ENCODE assay signal across 11 mouse cellular contexts in the genomic region with DNA sequence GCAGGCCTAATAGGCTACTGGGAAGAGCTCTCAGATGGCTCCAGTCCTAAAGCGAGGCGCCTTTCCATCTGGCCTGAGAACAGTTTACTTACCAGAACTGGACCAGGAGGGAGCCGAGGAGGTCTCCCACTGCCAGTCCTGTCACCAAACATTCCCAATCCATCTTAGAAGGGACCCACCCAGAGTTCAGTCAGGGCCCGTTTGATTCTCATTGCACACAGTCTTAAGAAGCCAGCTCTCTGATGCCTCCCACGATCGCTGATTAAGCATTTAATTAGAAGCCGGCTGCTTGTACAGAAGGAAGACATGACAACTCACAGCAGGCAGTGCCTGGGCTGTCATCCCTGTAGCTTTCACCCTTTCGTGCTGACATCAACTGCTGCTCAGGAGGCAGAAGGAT.
DNase-seq lines count a peak whose midpoint lies in the region; ATAC-seq and TF ChIP-seq lines count a peak whose summit lies in the region.
"Had no signal": no experiment of that assay in that cellular context is flagged by ENCODE, and none has a peak within 500 bp of the region (broad histone marks: within the 10 kb centered on the region; RNA-seq: fewer than 3 reads in every experiment).

No protein-coding gene starts in this region.

- ATAC-seq in heart, embryonic 11.5 days (replicated peaks; ENCODE audit: insufficient number of reproducible peaks, low FRiP score, low TSS enrichment) = no peak
- peak; percentile 69; the same call in 1 of the 2 replicates for ATAC-seq in forebrain, embryonic 15.5 days (replicated peaks)

- peaks cover 5% of the 10 kb centered on the region; the same call in 1 of the 2 replicates for H3K27me3 ChIP-seq in heart, embryonic 11.5 days (ENCODE audit: control insufficient read depth, insufficient read depth, low read length)
- H3K27me3 ChIP-seq in forebrain, embryonic 15.5 days = no peaks in the 10 kb centered on the region

- H3K4me1 ChIP-seq in heart, embryonic 11.5 days (ENCODE audit: control insufficient read depth, insufficient read depth, low read length) = no peaks in the 10 kb centered on the region
- no peaks in the 10 kb centered on the region for H3K4me1 ChIP-seq in lung, adult 2 months (ENCODE audit: control insufficient read depth, insufficient read depth, low read length)
- H3K4me1 ChIP-seq in forebrain, embryonic 15.5 days = peaks cover 8% of the 10 kb centered on the region

- peak; percentile 98 for DNase-seq in heart, adult 11 months
- DNase-seq in lung, adult 18-20 months = peak; percentile 26 to 35
- no peak for DNase-seq in lung, adult 2 months
- DNase-seq in lung, postnatal 36 days = peak; percentile 57
- DNase-seq in embryo, embryonic 9.5 days (ENCODE audit: extremely low spot score) = no peak
- DNase-seq in right cerebral cortex, postnatal 14 days = no peak

- H3K9me3 ChIP-seq in heart, embryonic 11.5 days (replicated peaks; ENCODE audit: control insufficient read depth, low read length) = no peaks in the 10 kb centered on the region
- H3K9me3 ChIP-seq in forebrain, embryonic 15.5 days = no peaks in the 10 kb centered on the region

- TF ChIP-seq POLR2A in lung, adult 2 months (IDR thresholded peaks at IDR 0.05; ENCODE audit: borderline replicate concordance, extremely low read depth, low read depth, low read length) = no peak

- no peak overlapping the region for H3K4me3 ChIP-seq in heart, embryonic 11.5 days (ENCODE audit: low read depth, low read length)
- no peak overlapping the region for H3K4me3 ChIP-seq in lung, adult 2 months (replicated peaks; ENCODE audit: extremely low read depth, low read depth, low read length)
- H3K4me3 ChIP-seq in forebrain, embryonic 15.5 days = no peak overlapping the region
- H3K4me3 ChIP-seq: erythroblast, embryonic 14.5 days had no signal

- TF ChIP-seq CTCF in lung, adult 2 months (IDR thresholded peaks at IDR 0.05; ENCODE audit: insufficient read depth, low read length) = no peak

- WGBS in heart, embryonic 11.5 days (ENCODE audit: insufficient replicate concordance) = 49% methylated on average over 8 of the region's 8 CpGs
- 60% methylated on average over 8 of the region's 8 CpGs for WGBS in lung, adult 2 months
- WGBS in forebrain, embryonic 15.5 days = 39% methylated on average over 8 of the region's 8 CpGs

- H3K4me2 ChIP-seq in heart, embryonic 11.5 days = no peak overlapping the region
- no peak overlapping the region for H3K4me2 ChIP-seq in forebrain, embryonic 15.5 days (replicated peaks)

- H3K27ac ChIP-seq in heart, embryonic 11.5 days (ENCODE audit: low read depth, low read length) = no peak overlapping the region
- H3K27ac ChIP-seq in forebrain, embryonic 15.5 days (replicated peaks) = no peak overlapping the region
- H3K27ac ChIP-seq: macrophage; stomach, postnatal 0 days had no signal

- no peak overlapping the region for H3K9ac ChIP-seq in heart, embryonic 11.5 days (ENCODE audit: low read depth, low read length)
- no peak overlapping the region for H3K9ac ChIP-seq in forebrain, embryonic 15.5 days (replicated peaks)

- H3K36me3 ChIP-seq in heart, embryonic 11.5 days (ENCODE audit: control insufficient read depth, insufficient read depth, low read length) = no peaks in the 10 kb centered on the region
- no peaks in the 10 kb centered on the region for H3K36me3 ChIP-seq in forebrain, embryonic 15.5 days

Comparison
In these comparisons a context has a peak if more than half of its experiments do, and no peak if none do; other contexts are left out.
1. DNase-seq: peak in heart, adult 11 months (single experiment), lung, adult 18-20 months (2 of 2) and lung, postnatal 36 days (single experiment); none in lung, adult 2 months (single experiment), embryo, embryonic 9.5 days (single experiment) and right cerebral cortex, postnatal 14 days (single experiment).